Mouse (Mus musculus): ENCODE measurements around the gene Parva. TPM values are rescaled to one million over a fixed set of nuclear protein-coding genes. Genes with fewer than 3 reads are reported as not detected.

Parva gene
- total RNA-seq, 1 experiment = 13.9 TPM

DNA sequence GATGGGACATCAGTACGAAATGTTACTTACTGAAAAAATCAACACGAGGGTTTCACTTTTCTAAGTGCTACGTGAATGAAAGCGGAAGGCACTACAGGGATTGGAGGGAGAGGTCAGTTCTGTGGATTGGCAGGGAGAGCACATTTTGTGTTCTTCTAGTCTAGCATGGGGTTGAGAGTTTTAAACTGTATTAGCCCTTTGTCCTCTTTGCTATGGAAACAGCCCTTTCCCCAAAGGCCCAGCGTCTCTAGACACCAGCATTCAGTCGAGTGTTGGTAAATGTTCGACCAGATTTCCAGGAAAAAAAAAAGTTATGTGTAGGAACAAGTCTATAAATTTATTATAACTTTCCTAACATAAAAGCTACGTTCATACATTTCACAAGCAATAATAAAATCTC is 68.6 kb downstream of the Parva start:
- Histone ChIP-seq H3K9ac (ENCODE audit: insufficient read depth, low read depth, low read length, poor library complexity, severe bottlenecking) (no peak overlapping the region), H3K27ac (ENCODE audit: insufficient read depth, low read depth, low read length, poor library complexity, severe bottlenecking) (no peak overlapping the region), H3K4me1 (ENCODE audit: control insufficient read depth in 2 of 2, insufficient read depth in 2 of 2, low read length in 2 of 2, poor library complexity in 1 of 2) (no peaks in the 10 kb centered on the region), H3K4me3 (ENCODE audit: insufficient read depth in 1 of 2, low read depth in 1 of 2, low read length in 2 of 2, poor library complexity in 1 of 2, severe bottlenecking in 1 of 2) (no peak overlapping the region), H3K36me3 (ENCODE audit: control insufficient read depth, insufficient read depth, low read length, poor library complexity, severe bottlenecking) (no peaks in the 10 kb centered on the region), H3K9me3 (ENCODE audit: control insufficient read depth, insufficient read depth, low read depth, low read length) (no peaks in the 10 kb centered on the region)
- in situ Hi-C loops (cut with MboI; ENCODE audit: low sequenced_read_pairs in 2 of 2, unreplicated experiment in 2 of 2) = no loop called here
- TF ChIP-seq HCFC1 (IDR thresholded peaks at IDR 0.05; ENCODE audit: borderline replicate concordance, insufficient read depth, low read length) (no peak), MAFK (IDR thresholded peaks at IDR 0.05; ENCODE audit: insufficient read depth, low read depth, low read length) (no peak), ZC3H11A (IDR thresholded peaks at IDR 0.05; ENCODE audit: borderline replicate concordance, low read depth, low read length) (no peak), CHD2 (IDR thresholded peaks at IDR 0.05; ENCODE audit: low read depth, low read length) (no peak), ZNF384 (IDR thresholded peaks at IDR 0.05; ENCODE audit: low read depth, low read length) (no peak)
- DNase-seq (ENCODE audit: low read depth, low spot score) = no peak

DNA sequence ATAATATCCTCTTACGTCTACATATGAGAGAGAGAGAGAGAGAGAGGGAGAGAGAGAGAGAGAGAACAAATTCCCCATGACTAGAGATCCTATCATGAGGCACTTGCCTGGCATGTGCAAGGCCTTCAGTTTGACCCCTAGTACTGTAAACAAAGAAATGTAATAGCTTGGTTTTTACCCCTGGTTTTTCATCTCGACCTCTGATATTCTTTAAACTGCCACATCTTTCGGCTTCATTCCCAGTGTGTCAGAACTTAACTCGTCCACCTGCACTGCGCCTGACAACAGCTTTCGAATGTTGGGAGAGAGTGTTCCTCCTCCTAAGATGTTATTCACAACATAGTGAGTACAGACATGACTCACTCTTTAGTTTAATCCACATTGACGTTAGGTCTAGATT is 69.6 kb downstream of the Parva start:
- Histone ChIP-seq H3K36me3 (ENCODE audit: control insufficient read depth, insufficient read depth, low read length, poor library complexity, severe bottlenecking) (no peaks in the 10 kb centered on the region), H3K9ac (ENCODE audit: insufficient read depth, low read depth, low read length, poor library complexity, severe bottlenecking) (no peak overlapping the region), H3K4me1 (ENCODE audit: control insufficient read depth in 2 of 2, insufficient read depth in 2 of 2, low read length in 2 of 2, poor library complexity in 1 of 2) (peaks cover 0 to 5% of the 10 kb centered on the region in 2 experiments; a peak in 1 of 4 replicates), H3K27ac (ENCODE audit: insufficient read depth, low read depth, low read length, poor library complexity, severe bottlenecking) (no peak overlapping the region), H3K4me3 (ENCODE audit: insufficient read depth in 1 of 2, low read depth in 1 of 2, low read length in 2 of 2, poor library complexity in 1 of 2, severe bottlenecking in 1 of 2) (no peak overlapping the region), H3K9me3 (ENCODE audit: control insufficient read depth, insufficient read depth, low read depth, low read length) (no peaks in the 10 kb centered on the region)
- in situ Hi-C loops (cut with MboI; ENCODE audit: low sequenced_read_pairs in 2 of 2, unreplicated experiment in 2 of 2) = no loop called here
- no peak for DNase-seq (ENCODE audit: low read depth, low spot score)
- TF ChIP-seq MAFK (IDR thresholded peaks at IDR 0.05; ENCODE audit: insufficient read depth, low read depth, low read length) = no peak
- TF ChIP-seq HCFC1 (IDR thresholded peaks at IDR 0.05; ENCODE audit: borderline replicate concordance, insufficient read depth, low read length) = no peak
- TF ChIP-seq ZC3H11A (IDR thresholded peaks at IDR 0.05; ENCODE audit: borderline replicate concordance, low read depth, low read length) = no peak
- TF ChIP-seq ZNF384 (IDR thresholded peaks at IDR 0.05; ENCODE audit: low read depth, low read length) = no peak
- no peak for TF ChIP-seq CHD2 (IDR thresholded peaks at IDR 0.05; ENCODE audit: low read depth, low read length)

DNA sequence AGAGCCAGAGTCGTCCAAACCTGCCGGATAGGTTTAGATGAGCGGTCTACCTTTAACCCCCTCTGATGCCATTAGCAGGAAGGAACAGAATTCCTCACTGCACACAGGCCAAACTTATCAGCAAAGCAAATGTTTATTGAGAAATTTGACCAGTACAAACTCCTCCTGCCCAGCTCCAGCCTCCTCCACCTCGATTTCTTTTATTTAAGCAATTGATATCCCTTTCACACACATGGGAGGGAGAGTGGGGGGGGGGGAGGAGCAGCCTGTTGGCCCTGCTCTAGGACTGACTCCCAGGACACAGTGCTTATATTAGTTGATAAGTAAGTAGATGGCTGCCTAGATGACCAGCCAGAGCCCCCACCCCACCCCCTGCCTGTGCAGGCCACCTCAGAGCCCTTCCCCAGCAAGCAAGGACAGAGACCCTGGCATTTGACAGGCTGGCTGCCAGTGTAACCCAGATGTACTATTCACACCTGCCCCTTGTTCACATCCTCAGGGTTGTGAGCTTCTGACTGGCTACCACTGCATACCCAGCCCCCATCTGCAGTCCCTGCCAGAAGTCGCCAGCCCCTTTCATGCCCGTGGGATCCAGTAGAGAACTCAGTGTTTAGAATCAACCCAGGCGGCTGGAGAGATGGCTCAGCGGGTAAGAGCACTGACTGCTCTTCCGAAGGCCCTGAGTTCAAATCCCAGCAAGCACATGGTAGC is 71.4 kb downstream of the Parva start:
- H3K4me3 ChIP-seq (ENCODE audit: insufficient read depth in 1 of 2, low read depth in 1 of 2, low read length in 2 of 2, poor library complexity in 1 of 2, severe bottlenecking in 1 of 2) = no peak overlapping the region
- H3K9ac ChIP-seq (ENCODE audit: insufficient read depth, low read depth, low read length, poor library complexity, severe bottlenecking) = no peak overlapping the region
- in situ Hi-C loops (cut with MboI; ENCODE audit: low sequenced_read_pairs in 2 of 2, unreplicated experiment in 2 of 2) = no loop called here
- no peak for TF ChIP-seq CHD2 (IDR thresholded peaks at IDR 0.05; ENCODE audit: low read depth, low read length)
- TF ChIP-seq ZC3H11A (IDR thresholded peaks at IDR 0.05; ENCODE audit: borderline replicate concordance, low read depth, low read length) = no peak
- no peak for TF ChIP-seq ZNF384 (IDR thresholded peaks at IDR 0.05; ENCODE audit: low read depth, low read length)
- no peak for TF ChIP-seq HCFC1 (IDR thresholded peaks at IDR 0.05; ENCODE audit: borderline replicate concordance, insufficient read depth, low read length)
- no peak for TF ChIP-seq MAFK (IDR thresholded peaks at IDR 0.05; ENCODE audit: insufficient read depth, low read depth, low read length)
- no peaks in the 10 kb centered on the region for H3K36me3 ChIP-seq (ENCODE audit: control insufficient read depth, insufficient read depth, low read length, poor library complexity, severe bottlenecking)
- no peaks in the 10 kb centered on the region for H3K9me3 ChIP-seq (ENCODE audit: control insufficient read depth, insufficient read depth, low read depth, low read length)
- H3K27ac ChIP-seq (ENCODE audit: insufficient read depth, low read depth, low read length, poor library complexity, severe bottlenecking) = no peak overlapping the region
- H3K4me1 ChIP-seq (ENCODE audit: control insufficient read depth in 2 of 2, insufficient read depth in 2 of 2, low read length in 2 of 2, poor library complexity in 1 of 2) = peaks cover 4 to 11% of the 10 kb centered on the region in 2 experiments; a peak in 3 of 4 replicates
- DNase-seq (ENCODE audit: low read depth, low spot score) = no peak

DNA sequence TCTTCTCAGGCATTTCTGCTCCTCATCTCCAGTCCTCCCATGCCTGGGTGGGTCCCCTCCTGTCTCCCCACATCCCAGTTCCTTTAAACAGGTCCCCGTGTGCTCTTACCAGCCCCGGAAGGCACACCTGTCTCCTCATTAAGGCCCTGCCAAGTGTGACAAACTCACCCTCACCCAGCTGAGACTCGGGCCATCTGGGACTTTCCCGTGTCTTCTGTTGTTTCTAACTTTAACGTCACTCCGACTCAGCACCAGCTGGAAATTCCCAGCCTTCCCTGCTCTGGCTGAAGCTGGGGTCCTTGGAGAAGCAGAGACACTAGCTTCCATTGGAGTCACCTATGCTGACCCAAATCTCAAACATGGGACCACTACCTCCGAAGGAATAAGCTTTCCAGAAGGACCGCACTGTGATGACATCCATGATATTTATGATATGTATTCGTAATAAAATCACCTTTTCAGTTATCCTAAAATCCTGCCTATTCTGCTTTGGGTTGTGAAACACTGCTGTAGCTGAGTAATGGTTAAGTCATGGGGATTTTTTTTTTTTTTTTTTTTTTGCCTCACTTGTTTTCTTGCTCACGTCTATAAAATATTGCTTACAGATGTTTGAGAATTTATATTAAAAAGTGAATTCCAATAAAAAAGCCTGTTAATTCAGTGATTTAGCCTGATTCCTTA is 72.3 kb downstream of the Parva start:
- in situ Hi-C loops (cut with MboI; ENCODE audit: low sequenced_read_pairs in 2 of 2, unreplicated experiment in 2 of 2) = no loop called here
- H3K36me3 ChIP-seq (ENCODE audit: control insufficient read depth, insufficient read depth, low read length, poor library complexity, severe bottlenecking) = no peaks in the 10 kb centered on the region
- H3K4me3 ChIP-seq (ENCODE audit: insufficient read depth in 1 of 2, low read depth in 1 of 2, low read length in 2 of 2, poor library complexity in 1 of 2, severe bottlenecking in 1 of 2) = no peak overlapping the region
- no peak overlapping the region for H3K9ac ChIP-seq (ENCODE audit: insufficient read depth, low read depth, low read length, poor library complexity, severe bottlenecking)
- no peaks in the 10 kb centered on the region for H3K9me3 ChIP-seq (ENCODE audit: control insufficient read depth, insufficient read depth, low read depth, low read length)
- TF ChIP-seq ZC3H11A (IDR thresholded peaks at IDR 0.05; ENCODE audit: borderline replicate concordance, low read depth, low read length) (no peak), HCFC1 (IDR thresholded peaks at IDR 0.05; ENCODE audit: borderline replicate concordance, insufficient read depth, low read length) (no peak), CHD2 (IDR thresholded peaks at IDR 0.05; ENCODE audit: low read depth, low read length) (no peak), ZNF384 (IDR thresholded peaks at IDR 0.05; ENCODE audit: low read depth, low read length) (no peak), MAFK (IDR thresholded peaks at IDR 0.05; ENCODE audit: insufficient read depth, low read depth, low read length) (no peak)
- no peak overlapping the region for H3K27ac ChIP-seq (ENCODE audit: insufficient read depth, low read depth, low read length, poor library complexity, severe bottlenecking)
- peaks cover 4 to 11% of the 10 kb centered on the region in 2 experiments; a peak in 3 of 4 replicates for H3K4me1 ChIP-seq (ENCODE audit: control insufficient read depth in 2 of 2, insufficient read depth in 2 of 2, low read length in 2 of 2, poor library complexity in 1 of 2)
- no peak for DNase-seq (ENCODE audit: low read depth, low spot score)

All from ES-E14 (cell line).